Mouse (Mus musculus) neural tube, embryonic 11.5 days (tissue): ENCODE measurements at regions not wholly inside any gene's neighbourhood (a gene's known extent, or its start where the extent isn't known, plus 50 kb on each side); places are given as distances from the start of the nearest gene placed in this dataset.

Experiments used
- ATAC-seq: fragments of 200-750 bp; cut with Nextera tagmentation; 2 replicates; pipeline ENCODE4 v1.8.0; 2017; ENCODE audit warnings: moderate number of reproducible peaks, mild to moderate bottlenecking, moderate TSS enrichment, moderate library complexity; ENCODE audit not compliant: insufficient read depth, low FRiP score, low TSS enrichment
- DNase-seq: peaks from one replicate; pipeline ENCODE4 v3.0.0-alpha.2; 2015; ENCODE audit warnings: low spot score
- H3K27ac ChIP-seq: fragments of 300-500 bp; sonication (generic); 2 replicates; pipeline ENCODE4 v1.5.1; 2014; ENCODE audit warnings: low read depth, mild to moderate bottlenecking, low read length
- H3K27me3 ChIP-seq: fragments of 300-500 bp; sonication (generic); 2 replicates; pipeline ENCODE4 v1.6.1; 2014; ENCODE audit warnings: mild to moderate bottlenecking, low read length, mixed read lengths; ENCODE audit not compliant: control insufficient read depth, insufficient read depth
- H3K36me3 ChIP-seq: fragments of 300-500 bp; sonication (generic); 2 replicates; pipeline ENCODE4 v1.6.1; 2014; ENCODE audit warnings: mild to moderate bottlenecking, low read length, moderate library complexity, mixed read lengths; ENCODE audit not compliant: control insufficient read depth, insufficient read depth
- H3K4me1 ChIP-seq: fragments of 300-500 bp; sonication (generic); 2 replicates; pipeline ENCODE4 v1.6.1; 2014; ENCODE audit warnings: low read length, mixed read lengths; ENCODE audit not compliant: control insufficient read depth, insufficient read depth
- H3K4me2 ChIP-seq: fragments of 300-500 bp; sonication (generic); 2 replicates; pipeline ENCODE4 v1.6.1; 2014; ENCODE audit warnings: low read depth, mild to moderate bottlenecking, moderate library complexity
- H3K4me3 ChIP-seq: fragments of 300-500 bp; sonication (generic); 2 replicates; pipeline ENCODE4 v1.5.1; 2014; ENCODE audit warnings: low read depth, low read length
- H3K9ac ChIP-seq: fragments of 300-500 bp; sonication (generic); 2 replicates; pipeline ENCODE4 v1.6.1; 2014; ENCODE audit warnings: mild to moderate bottlenecking, low read length
- H3K9me3 ChIP-seq: fragments of 300-500 bp; sonication (generic); 2 replicates; pipeline ENCODE4 v1.6.1; 2016; ENCODE audit warnings: low read length; ENCODE audit not compliant: control insufficient read depth
- WGBS: fragments of 180-500 bp; shearing (Covaris S2); extraction: QIAGEN DNeasy Blood & Tissue Kit; methylation state at CpG from one replicate; pipeline ENCODE4 v1.1.7; 2014; 5-methylcytosine and 5-hydroxymethylcytosine counted together

- Histone ChIP-seq H3K4me3 (no peak overlapping the region), H3K9me3 (no peaks in the 10 kb centered on the region), H3K9ac (no peak overlapping the region), H3K4me2 (no peak overlapping the region), H3K4me1 (no peaks in the 10 kb centered on the region), H3K27me3 (no peaks in the 10 kb centered on the region), H3K36me3 (no peaks in the 10 kb centered on the region), H3K27ac (no peak overlapping the region)
- no peak for DNase-seq
- 92% methylated on average over 6 of the region's 6 CpGs for WGBS
- ATAC-seq, result no peak
These were observed 170.1 kb upstream of the Jarid2 start for GRCm38 (mm10) chr13:44559178-44559565.

DNA sequence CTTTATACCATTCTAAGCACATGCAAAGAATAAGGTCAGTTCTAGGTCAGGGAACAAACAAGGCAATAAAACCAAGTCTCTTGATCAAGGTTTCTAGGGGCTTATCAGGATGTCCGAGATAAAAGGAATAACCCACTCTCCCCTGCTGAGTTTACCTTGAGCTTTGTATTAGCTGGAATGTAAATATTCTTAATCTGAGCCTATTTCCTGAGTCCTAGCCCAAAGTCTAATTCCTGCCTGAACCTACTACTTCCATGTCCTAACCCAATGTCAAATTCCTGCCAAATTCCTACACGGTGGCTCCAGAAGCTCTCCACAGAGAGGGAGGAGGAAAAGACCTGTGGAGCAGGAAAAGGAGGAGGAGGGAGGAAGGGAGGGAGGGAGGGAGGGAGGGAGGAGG is 169.6 kb upstream of the Jarid2 start:
- no peak overlapping the region for H3K9ac ChIP-seq
- H3K4me1 ChIP-seq, result peaks cover 4% of the 10 kb centered on the region; the same call in 1 of the 2 replicates
- H3K9me3 ChIP-seq, result no peaks in the 10 kb centered on the region
- no peak overlapping the region for H3K4me3 ChIP-seq
- H3K36me3 ChIP-seq, result no peaks in the 10 kb centered on the region
- no peak overlapping the region for H3K4me2 ChIP-seq
- WGBS, result 43% methylated on average over 2 of the region's 2 CpGs
- H3K27me3 ChIP-seq, result no peaks in the 10 kb centered on the region
- no peak overlapping the region for H3K27ac ChIP-seq
- DNase-seq (no peak), ATAC-seq (no peak)

GRCm38 (mm10) chr13:44564705-44565104 is 164.6 kb upstream of the Jarid2 start:
- DNase-seq (no peak), ATAC-seq (no peak)
- H3K4me2 ChIP-seq, result no peak overlapping the region
- H3K9me3 ChIP-seq, result no peaks in the 10 kb centered on the region
- WGBS, result 23% methylated on average over 11 of the region's 11 CpGs
- H3K4me1 ChIP-seq, result peaks cover 5% of the 10 kb centered on the region; the same call in 1 of the 2 replicates
- H3K27me3 ChIP-seq, result no peaks in the 10 kb centered on the region
- no peak overlapping the region for H3K27ac ChIP-seq
- no peaks in the 10 kb centered on the region for H3K36me3 ChIP-seq
- no peak overlapping the region for H3K9ac ChIP-seq
- H3K4me3 ChIP-seq, result no peak overlapping the region

DNA sequence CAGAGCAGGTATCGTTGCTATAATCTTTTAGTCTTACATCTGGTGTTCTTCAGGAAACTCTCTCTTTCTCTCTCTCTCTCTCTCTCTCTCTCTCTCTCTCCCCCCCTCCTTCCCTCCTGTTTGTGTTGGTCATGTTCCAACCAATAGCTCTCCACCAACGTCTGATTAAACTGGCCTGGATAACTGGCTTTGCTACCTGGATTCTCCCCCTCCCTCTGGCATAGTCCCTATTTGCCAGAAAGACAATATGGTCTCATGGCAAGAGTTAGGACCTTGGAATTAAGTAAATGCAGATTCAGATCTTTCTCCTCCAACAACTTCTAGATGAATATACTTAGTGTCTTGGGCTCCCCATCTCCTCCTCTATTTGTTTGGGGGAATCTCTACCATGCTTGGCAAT is 161.6 kb upstream of the Jarid2 start:
- WGBS, result 87% methylated on average over 2 of the region's 2 CpGs
- Histone ChIP-seq H3K4me2 (no peak overlapping the region), H3K27me3 (no peaks in the 10 kb centered on the region), H3K9me3 (no peaks in the 10 kb centered on the region; the same call in 1 of the 2 replicates), H3K9ac (no peak overlapping the region), H3K27ac (no peak overlapping the region), H3K4me3 (no peak overlapping the region), H3K36me3 (no peaks in the 10 kb centered on the region), H3K4me1 (peaks cover 5% of the 10 kb centered on the region; the same call in 1 of the 2 replicates)
- ATAC-seq (no peak), DNase-seq (no peak)

DNA sequence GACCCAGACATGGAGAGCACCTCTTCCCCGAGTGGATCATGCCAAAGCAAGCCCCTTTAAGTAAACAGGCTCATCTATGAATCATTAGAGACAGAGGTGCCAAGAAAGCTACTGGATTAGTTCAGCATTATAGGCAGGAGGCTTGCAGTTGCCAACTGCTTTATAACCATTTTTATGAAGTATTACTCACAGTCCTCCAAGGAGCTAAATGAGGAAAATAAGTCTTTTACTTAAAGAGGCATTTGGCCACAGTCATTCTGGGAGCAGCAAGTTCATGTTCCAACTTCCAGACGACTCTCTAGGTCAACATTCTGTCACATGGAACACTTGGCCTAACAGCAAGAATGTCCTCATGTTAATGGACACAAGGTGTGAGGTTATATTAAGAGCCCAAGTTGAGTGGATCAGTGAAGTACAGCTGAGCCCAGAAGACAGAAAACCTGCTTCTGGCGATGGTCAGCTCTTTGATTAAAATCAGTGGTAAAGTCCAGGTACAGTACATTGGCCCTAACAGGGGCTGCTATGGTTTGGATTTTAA is 160.0 kb upstream of the Jarid2 start:
- WGBS, result 81% methylated on average over 3 of the region's 3 CpGs

DNA sequence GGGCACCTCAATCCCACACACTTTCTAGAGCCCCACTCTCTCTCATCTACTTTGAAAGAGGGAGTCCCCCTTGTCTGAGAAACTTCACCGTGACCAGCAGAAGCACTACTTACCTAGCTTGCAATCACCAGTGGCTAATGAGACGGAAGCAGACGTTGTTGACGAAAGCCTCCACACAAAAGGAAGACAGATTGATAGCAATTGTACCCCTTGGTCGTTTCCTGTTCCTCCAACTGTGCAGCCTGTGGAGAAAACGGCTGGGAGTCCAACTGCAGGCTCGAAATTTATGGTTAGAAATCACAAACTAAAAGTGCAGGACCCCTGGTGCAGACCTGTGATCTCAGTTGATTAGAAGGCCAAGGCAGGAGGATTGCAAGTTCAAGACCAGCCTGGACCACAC is 155.8 kb upstream of the Jarid2 start:
- H3K9ac ChIP-seq, result no peak overlapping the region
- H3K4me1 ChIP-seq, result no peaks in the 10 kb centered on the region
- H3K9me3 ChIP-seq, result no peaks in the 10 kb centered on the region; the same call in 1 of the 2 replicates
- no peak overlapping the region for H3K27ac ChIP-seq
- H3K4me3 ChIP-seq, result no peak overlapping the region
- ATAC-seq (no peak), DNase-seq (no peak)
- no peaks in the 10 kb centered on the region for H3K27me3 ChIP-seq
- H3K4me2 ChIP-seq, result no peak overlapping the region
- no peaks in the 10 kb centered on the region for H3K36me3 ChIP-seq
- 5% methylated on average over 7 of the region's 7 CpGs for WGBS

More for the DNA sequence above, 160.0 kb upstream of the Jarid2 start:
- H3K4me2 ChIP-seq, result no peak overlapping the region
- H3K4me1 ChIP-seq, result peaks cover 5% of the 10 kb centered on the region; the same call in 1 of the 2 replicates
- ATAC-seq (no peak), DNase-seq (no peak)
- H3K27ac ChIP-seq, result no peak overlapping the region
- no peak overlapping the region for H3K9ac ChIP-seq
- no peaks in the 10 kb centered on the region for H3K27me3 ChIP-seq
- no peak overlapping the region for H3K4me3 ChIP-seq
- H3K9me3 ChIP-seq, result no peaks in the 10 kb centered on the region; the same call in 1 of the 2 replicates
- H3K36me3 ChIP-seq, result no peaks in the 10 kb centered on the region

DNA sequence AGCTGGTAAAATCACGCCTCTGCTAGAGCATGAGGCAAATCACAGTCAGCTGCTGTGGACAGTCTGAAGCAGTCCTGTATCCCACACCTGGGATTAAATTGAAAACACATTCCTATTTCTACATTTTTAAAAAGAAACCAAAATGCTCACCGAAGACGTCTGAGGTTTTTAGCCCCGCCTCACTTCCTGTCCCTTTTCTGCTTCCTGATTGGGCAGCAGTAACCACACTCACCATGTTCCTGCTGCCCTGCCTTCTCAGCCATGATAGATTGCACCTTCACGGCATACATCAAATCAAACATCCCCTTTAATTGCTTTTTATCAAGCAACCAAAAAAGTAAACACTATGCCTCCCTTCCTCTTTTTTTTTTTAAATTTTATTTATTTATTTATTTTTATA is 150.1 kb upstream of the Jarid2 start:
- DNase-seq, result no peak
- H3K36me3 ChIP-seq, result no peaks in the 10 kb centered on the region
- no peak overlapping the region for H3K4me3 ChIP-seq
- H3K27me3 ChIP-seq, result no peaks in the 10 kb centered on the region
- no peak overlapping the region for H3K9ac ChIP-seq
- H3K4me2 ChIP-seq, result no peak overlapping the region
- WGBS, result 92% methylated on average over 5 of the region's 5 CpGs
- no peaks in the 10 kb centered on the region for H3K9me3 ChIP-seq
- no peak for ATAC-seq
- H3K27ac ChIP-seq, result no peak overlapping the region
- peaks cover 2% of the 10 kb centered on the region; the same call in 1 of the 2 replicates for H3K4me1 ChIP-seq

- H3K9me3 ChIP-seq, result no peaks in the 10 kb centered on the region
- H3K4me3 ChIP-seq, result no peak overlapping the region
- no peaks in the 10 kb centered on the region for H3K36me3 ChIP-seq
- H3K4me1 ChIP-seq, result peaks cover 2% of the 10 kb centered on the region; the same call in 1 of the 2 replicates
- no peak overlapping the region; the same call in 1 of the 2 replicates for H3K9ac ChIP-seq
- DNase-seq (no peak), ATAC-seq (no peak)
- 63% methylated on average over 15 of the region's 15 CpGs for WGBS
- H3K27me3 ChIP-seq, result no peaks in the 10 kb centered on the region
- H3K27ac ChIP-seq, result no peak overlapping the region
- H3K4me2 ChIP-seq, result no peak overlapping the region
These were observed 149.0 kb upstream of the Jarid2 start for GRCm38 (mm10) chr13:44580156-44580736.

- Histone ChIP-seq H3K4me3 (no peak overlapping the region), H3K27me3 (no peaks in the 10 kb centered on the region), H3K36me3 (no peaks in the 10 kb centered on the region), H3K9ac (no peak overlapping the region; the same call in 1 of the 2 replicates), H3K9me3 (no peaks in the 10 kb centered on the region), H3K4me1 (peaks cover 2% of the 10 kb centered on the region; the same call in 1 of the 2 replicates), H3K27ac (no peak overlapping the region), H3K4me2 (no peak overlapping the region)
- WGBS, result 48% methylated on average over 9 of the region's 9 CpGs
- DNase-seq, result no peak
- no peak for ATAC-seq
These were observed 148.5 kb upstream of the Jarid2 start for GRCm38 (mm10) chr13:44580767-44581166.
